Mouse (Mus musculus): Measurements from ENCODE around the gene Samd4b.

- TF ChIP-seq ZC3H11A (IDR thresholded peaks at IDR 0.05; ENCODE audit: borderline replicate concordance, low read depth, low read length) (no peak), MAFK (IDR thresholded peaks at IDR 0.05; ENCODE audit: insufficient read depth, low read depth, low read length) (no peak), HCFC1 (IDR thresholded peaks at IDR 0.05; ENCODE audit: borderline replicate concordance, insufficient read depth, low read length) (no peak)
Measured at GRCm38 (mm10) chr7:28371514-28371989, 226.4 kb downstream of the Samd4b start.
